Mouse (Mus musculus): ENCODE data around the gene Lpin1.

Gene Lpin1

GRCm38 (mm10) chr12:16526862-16527261 is 83.9 kb downstream of the Lpin1 start:
- DNase-seq (ENCODE audit: low spot score in 2 of 2) = no peak

GRCm38 (mm10) chr12:16526134-16526533 is 84.6 kb downstream of the Lpin1 start:
- DNase-seq (ENCODE audit: low spot score in 2 of 2) = no peak

GRCm38 (mm10) chr12:16515183-16515582 is 95.6 kb downstream of the Lpin1 start:
- DNase-seq (ENCODE audit: low spot score in 2 of 2) = peak in 1 of 2 experiments; percentile 24

- no peak for DNase-seq (ENCODE audit: low spot score in 2 of 2)
Observed at GRCm38 (mm10) chr12:16512991-16513390, 97.8 kb downstream of the Lpin1 start.

DNA sequence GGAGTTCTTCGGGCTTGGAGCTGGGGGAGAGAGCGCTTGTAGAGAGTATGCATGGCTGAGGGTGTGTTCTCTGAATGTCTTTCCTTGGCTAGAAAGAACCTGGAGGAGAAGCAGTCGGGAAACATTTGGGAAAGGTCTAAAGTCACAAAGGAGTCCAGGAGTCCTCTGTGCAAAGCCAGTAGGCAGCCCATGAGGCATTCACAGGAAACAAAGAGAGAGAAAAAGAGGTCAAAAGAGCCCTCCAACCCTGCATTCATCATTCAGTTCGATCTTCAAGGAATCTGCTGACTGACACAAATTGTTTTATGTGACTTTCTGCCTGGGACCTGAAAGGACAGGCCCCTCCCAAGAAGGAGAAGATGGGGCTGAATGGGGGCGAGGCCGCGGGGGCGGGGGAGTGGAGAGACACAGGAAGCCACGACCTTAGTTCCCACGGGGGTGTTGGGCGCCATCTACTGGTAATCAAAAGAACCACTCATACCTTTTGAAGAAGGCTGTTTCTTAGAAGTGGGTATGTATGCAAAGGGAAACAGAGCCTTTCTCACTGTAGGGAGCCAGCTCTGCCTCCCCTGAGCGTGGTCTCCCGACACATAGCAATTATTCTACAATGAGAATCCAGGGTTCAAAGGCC is 101.5 kb downstream of the Lpin1 start:
- peak; percentile 30 to 50 for DNase-seq (ENCODE audit: low spot score in 2 of 2)

- no peak for DNase-seq (ENCODE audit: low spot score in 2 of 2)
Observed at GRCm38 (mm10) chr12:16506796-16507790, 103.7 kb downstream of the Lpin1 start.

DNA sequence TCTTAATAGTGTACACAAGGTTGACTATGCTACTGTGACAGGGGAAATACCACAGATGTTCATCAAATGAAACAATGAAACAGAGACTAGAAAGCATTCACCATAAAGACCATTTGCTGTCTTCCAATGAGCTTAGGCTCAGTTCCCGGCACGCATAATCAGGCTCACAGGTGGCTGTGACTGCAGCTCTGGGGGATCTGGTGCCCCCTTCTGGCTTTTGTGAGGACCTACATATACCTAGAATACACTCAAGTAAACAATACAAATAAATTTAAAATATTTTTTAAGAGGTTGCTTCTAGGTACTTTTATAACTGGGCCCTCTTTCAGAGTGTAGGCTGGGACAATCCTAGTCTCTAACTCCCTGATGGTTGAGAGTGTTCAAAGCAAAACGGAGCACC is 106.5 kb downstream of the Lpin1 start:
- DNase-seq (ENCODE audit: low spot score in 2 of 2) = no peak

- DNase-seq (ENCODE audit: low spot score in 2 of 2) = no peak
Observed at GRCm38 (mm10) chr12:16497960-16498359, 112.8 kb downstream of the Lpin1 start.

DNA sequence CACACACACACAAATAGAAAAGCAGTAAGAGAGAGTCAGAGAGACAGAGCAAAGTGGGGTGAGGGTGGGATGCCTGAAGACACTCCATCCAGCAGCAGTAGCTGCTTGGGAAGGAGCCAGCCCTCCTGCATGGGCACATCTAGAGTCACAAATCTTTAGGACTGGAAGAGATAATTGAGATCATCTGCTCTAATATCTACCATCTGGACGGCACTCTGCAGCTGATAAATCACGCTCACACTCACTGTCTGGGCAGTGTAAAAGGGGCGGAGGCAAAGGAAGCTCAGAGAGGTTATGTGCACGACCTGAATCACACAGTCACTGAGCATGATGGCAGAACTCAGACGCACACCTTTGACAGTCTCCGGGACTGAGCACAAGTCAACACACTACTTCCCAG is 118.1 kb downstream of the Lpin1 start:
- no peak for DNase-seq (ENCODE audit: low spot score in 2 of 2)

DNA sequence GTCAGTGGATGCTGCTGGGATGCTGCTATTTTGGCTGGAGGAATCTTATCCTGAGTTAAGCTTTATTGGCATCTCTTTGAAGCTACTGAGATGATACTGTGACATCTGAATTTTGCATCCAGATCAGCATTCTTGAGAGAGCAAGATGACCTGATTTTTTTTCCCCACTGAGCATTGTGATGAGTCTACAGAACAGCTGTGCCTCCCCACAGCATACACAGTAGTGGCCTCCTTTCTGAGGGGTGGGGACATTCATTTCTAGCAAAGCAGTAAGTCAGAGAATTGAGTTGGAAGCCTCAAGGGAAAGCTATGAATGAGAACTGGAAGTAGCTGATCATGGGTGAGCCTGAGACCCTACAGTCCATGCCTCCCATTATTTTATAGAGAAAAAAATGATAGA is 121.9 kb downstream of the Lpin1 start:
- no peak for DNase-seq (ENCODE audit: low spot score in 2 of 2)

DNA sequence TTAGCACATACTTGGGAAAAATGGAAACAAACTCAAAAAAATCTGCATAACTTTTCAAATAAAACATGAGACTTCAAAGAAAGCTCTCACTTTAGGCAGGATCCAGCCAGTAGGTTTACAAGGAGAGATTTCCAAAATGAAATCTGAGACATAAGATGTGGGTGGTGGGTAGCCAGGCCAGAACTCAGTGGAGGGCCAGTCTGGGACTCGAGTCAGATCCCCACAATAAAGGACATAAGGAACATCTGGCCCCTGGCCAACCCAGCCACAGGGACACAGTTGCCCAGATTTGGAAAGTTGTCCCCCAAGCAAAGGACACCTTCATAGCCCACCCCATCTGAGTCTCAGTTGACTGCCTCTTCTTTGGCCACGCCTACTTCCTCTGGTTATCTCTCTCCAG is 123.3 kb downstream of the Lpin1 start:
- no peak for DNase-seq (ENCODE audit: low spot score in 2 of 2)
